Mouse (Mus musculus) granulocyte monocyte progenitor cell, adult 5-6 weeks (primary cell): Measurements from ENCODE around the gene Dnm2. TPM values are rescaled to one million over a fixed set of nuclear protein-coding genes. Genes with fewer than 3 reads are reported as not detected.
"Not testable (repeated sequence)": the region's sequence is repeated elsewhere in the genome, so short reads cannot be mapped to it uniquely, and the experiment has no call there.

ENCODE experiments used
- ATAC-seq: replicated peaks from 2 replicates; pipeline ENCODE4 v1.8.0; 2016; ENCODE audit warnings: mild to moderate bottlenecking, moderate TSS enrichment, inconsistent platforms; ENCODE audit not compliant: poor library complexity, severe bottlenecking
- total RNA-seq, 2 experiments: library from RNA; stranded (forward) in 1 of 2; stranded (reverse) in 1 of 2; fragments of 200-712, 200-1000 nt in 1 of 2; fragments of >200 nt in 1 of 2; fragmentation: Nextera tagmentation in 1 of 2; gene quantifications; 2 replicates each; pipeline ENCODE4 v1.2.3; 2014 to 2017

Gene Dnm2
- total RNA-seq, 2 experiments from 2014 or later, result 76.9 to 113 TPM

- ATAC-seq, result no peak
Observed at GRCm38 (mm10) chr9:21454556-21454955, 29.8 kb downstream of the Dnm2 start.

GRCm38 (mm10) chr9:21455103-21455770 is 30.5 kb downstream of the Dnm2 start:
- ATAC-seq, result no peak

- ATAC-seq, result no peak
Observed at GRCm38 (mm10) chr9:21456246-21456929, 31.7 kb downstream of the Dnm2 start.

- peak; percentile 54 for ATAC-seq
Observed at GRCm38 (mm10) chr9:21456930-21457634, 32.4 kb downstream of the Dnm2 start.

GRCm38 (mm10) chr9:21458821-21459220 is 34.1 kb downstream of the Dnm2 start:
- ATAC-seq, result no peak

GRCm38 (mm10) chr9:21460400-21460940 is 35.8 kb downstream of the Dnm2 start:
- no peak for ATAC-seq

- peak; percentile 86 for ATAC-seq
Observed at GRCm38 (mm10) chr9:21463138-21463590, 38.5 kb downstream of the Dnm2 start.

- peak; percentile 77 for ATAC-seq
Observed at GRCm38 (mm10) chr9:21463766-21464564, 39.3 kb downstream of the Dnm2 start.

GRCm38 (mm10) chr9:21464565-21464928 is 39.8 kb downstream of the Dnm2 start:
- not testable (repeated sequence) for ATAC-seq

- peak; percentile 79 for ATAC-seq
Observed at GRCm38 (mm10) chr9:21469032-21470024, 44.6 kb downstream of the Dnm2 start.

GRCm38 (mm10) chr9:21472913-21473312 is 48.2 kb downstream of the Dnm2 start:
- no peak for ATAC-seq

GRCm38 (mm10) chr9:21477707-21478106 is 53.0 kb downstream of the Dnm2 start:
- ATAC-seq, result no peak; the same call in 1 of the 2 replicates

- no peak for ATAC-seq
Observed at GRCm38 (mm10) chr9:21484065-21484464, 59.4 kb downstream of the Dnm2 start.

GRCm38 (mm10) chr9:21488246-21488645 is 63.5 kb downstream of the Dnm2 start:
- ATAC-seq, result not testable (repeated sequence)

GRCm38 (mm10) chr9:21490696-21491095 is 66.0 kb downstream of the Dnm2 start:
- no peak for ATAC-seq

GRCm38 (mm10) chr9:21493907-21494306 is 69.2 kb downstream of the Dnm2 start:
- no peak for ATAC-seq

- ATAC-seq, result no peak
Observed at GRCm38 (mm10) chr9:21494726-21495125, 70.0 kb downstream of the Dnm2 start.

- ATAC-seq, result no peak
Observed at GRCm38 (mm10) chr9:21496308-21497049, 71.8 kb downstream of the Dnm2 start.
